Mouse (Mus musculus) MEL (cell line): ENCODE results near the gene Hdgfl2. TPM values are rescaled to one million over a fixed set of nuclear protein-coding genes. Genes with fewer than 3 reads are reported as not detected.

ENCODE experiments used
- DNase-seq: peaks from one replicate; pipeline ENCODE4 v3.0.0; 2011; ENCODE audit warnings: low read depth, low spot score
- H3K27ac ChIP-seq: 2 replicates; pipeline ENCODE4 v1.5.1; 2012; ENCODE audit warnings: low read depth, mild to moderate bottlenecking, control low read depth, low read length, moderate library complexity; ENCODE audit not compliant: control insufficient read depth
- H3K27me3 ChIP-seq, 2 experiments: fragments of 150-350 bp in 1 of 2; sonication (generic) in 1 of 2; 2 replicates each; pipeline ENCODE4 v1.6.1; 2012; ENCODE audit warnings: low read length in 2 of 2, mild to moderate bottlenecking in 2 of 2, improper control_type of control experiment in 1 of 2, moderate library complexity in 1 of 2; ENCODE audit not compliant: insufficient read depth in 2 of 2, control insufficient read depth in 1 of 2
- H3K36me3 ChIP-seq, 2 experiments: 2 replicates each; pipeline ENCODE4 v1.6.1; 2012 to 2014; ENCODE audit warnings: low read length in 2 of 2, improper control_type of control experiment in 1 of 2, inconsistent platforms in 1 of 2, mild to moderate bottlenecking in 1 of 2; ENCODE audit not compliant: insufficient read depth in 2 of 2, control insufficient read depth in 1 of 2
- H3K4me1 ChIP-seq, 2 experiments: fragments of 150-350 bp in 1 of 2; sonication (generic) in 1 of 2; 2 replicates each; pipeline ENCODE4 v1.6.1; 2012; ENCODE audit warnings: low read length in 2 of 2, improper control_type of control experiment in 1 of 2, mild to moderate bottlenecking in 1 of 2; ENCODE audit not compliant: insufficient read depth in 2 of 2, control insufficient read depth in 1 of 2
- H3K4me3 ChIP-seq, 2 experiments: fragments of 150-350 bp in 1 of 2; sonication (generic) in 1 of 2; 2 replicates each; pipeline ENCODE4 v1.5.1; 2012; ENCODE audit warnings: low read depth in 2 of 2, low read length in 2 of 2, mild to moderate bottlenecking in 2 of 2, moderate library complexity in 2 of 2, control low read depth in 1 of 2, improper control_type of control experiment in 1 of 2; ENCODE audit not compliant: control insufficient read depth in 1 of 2, insufficient read depth in 1 of 2
- H3K79me2 ChIP-seq: 2 replicates; pipeline ENCODE4 v1.6.1; 2012; ENCODE audit warnings: mild to moderate bottlenecking, low read length, moderate library complexity; ENCODE audit not compliant: control insufficient read depth, poor library complexity, insufficient read depth
- H3K9ac ChIP-seq: 2 replicates; pipeline ENCODE4 v1.6.1; 2012; ENCODE audit warnings: low read depth, mild to moderate bottlenecking, control low read depth, low read length, moderate library complexity; ENCODE audit not compliant: control insufficient read depth, poor library complexity, severe bottlenecking
- H3K9me3 ChIP-seq: fragments of 150-350 bp; sonication (generic); replicated peaks from 2 replicates; pipeline ENCODE4 v1.6.1; 2012; ENCODE audit warnings: mild to moderate bottlenecking, low read length, improper control_type of control experiment, moderate library complexity; ENCODE audit not compliant: insufficient read depth
- BHLHE40 ChIP-seq: IDR thresholded peaks from 2 replicates; pipeline ENCODE4 v1.6.1; 2012; ENCODE audit warnings: low read depth, mild to moderate bottlenecking, inconsistent platforms, low read length, improper control_type of control experiment, borderline replicate concordance
- CHD2 ChIP-seq: IDR thresholded peaks from 2 replicates; pipeline ENCODE4 v1.6.1; 2011; ENCODE audit warnings: low read length, improper control_type of control experiment
- CTCF ChIP-seq, 3 experiments: IDR thresholded peaks in 2 of 3; conservative IDR thresholded peaks in 1 of 3; 2 replicates each; pipeline ENCODE4 v1.5.1; 2011 to 2012; ENCODE audit warnings: low read length in 3 of 3, low read depth in 2 of 3, mild to moderate bottlenecking in 2 of 3, improper control_type of control experiment in 1 of 3, inconsistent platforms in 1 of 3, mixed read lengths in 1 of 3, moderate library complexity in 1 of 3; ENCODE audit not compliant: control insufficient read depth in 1 of 3, insufficient read depth in 1 of 3, poor library complexity in 1 of 3, severe bottlenecking in 1 of 3
- ELF1 ChIP-seq: IDR thresholded peaks from 2 replicates; pipeline ENCODE4 v1.6.1; 2014; ENCODE audit warnings: low read depth, mild to moderate bottlenecking, inconsistent platforms, low read length, improper control_type of control experiment, moderate library complexity
- GABPA ChIP-seq: IDR thresholded peaks from 2 replicates; pipeline ENCODE4 v1.6.1; 2012; ENCODE audit warnings: low read depth, mild to moderate bottlenecking, inconsistent platforms, low read length, improper control_type of control experiment, moderate library complexity
- GATA1 ChIP-seq: IDR thresholded peaks from 2 replicates; pipeline ENCODE4 v1.6.1; 2011; ENCODE audit warnings: low read depth, low read length, improper control_type of control experiment
- HCFC1 ChIP-seq: IDR thresholded peaks from 2 replicates; pipeline ENCODE4 v1.6.1; 2012; ENCODE audit warnings: low read depth, mild to moderate bottlenecking, inconsistent platforms, low read length, improper control_type of control experiment, moderate library complexity
- KAT2A ChIP-seq: conservative IDR thresholded peaks from 2 replicates; pipeline ENCODE4 v1.6.1; 2012; ENCODE audit warnings: low read depth, low read length, improper control_type of control experiment, inconsistent platforms
- MAFK ChIP-seq: IDR thresholded peaks from 2 replicates; pipeline ENCODE4 v1.6.1; 2011; ENCODE audit warnings: low read depth, mild to moderate bottlenecking, low read length, improper control_type of control experiment, borderline replicate concordance
- MYC ChIP-seq: IDR thresholded peaks from 2 replicates; pipeline ENCODE4 v1.6.1; 2011; ENCODE audit warnings: low read depth, mild to moderate bottlenecking, low read length, improper control_type of control experiment, moderate library complexity
- NELFE ChIP-seq: IDR thresholded peaks from 2 replicates; pipeline ENCODE4 v1.6.1; 2011; ENCODE audit warnings: low read depth, low read length, improper control_type of control experiment
- POLR2AphosphoS5 ChIP-seq: IDR thresholded peaks from 2 replicates; pipeline ENCODE4 v1.6.1; 2012; ENCODE audit warnings: low read depth, borderline replicate concordance, mild to moderate bottlenecking, inconsistent platforms, low read length, moderate library complexity, mixed read lengths
- RAD21 ChIP-seq: IDR thresholded peaks from 2 replicates; pipeline ENCODE4 v1.6.1; 2011; ENCODE audit warnings: mild to moderate bottlenecking, low read depth, low read length, improper control_type of control experiment
- SMC3 ChIP-seq: IDR thresholded peaks from 2 replicates; pipeline ENCODE4 v1.6.1; 2011; ENCODE audit warnings: low read depth, low read length, improper control_type of control experiment
- TBP ChIP-seq: IDR thresholded peaks from 2 replicates; pipeline ENCODE4 v1.8.0; 2011; ENCODE audit warnings: low read depth, low read length, improper control_type of control experiment
- TCF12 ChIP-seq: IDR thresholded peaks from 2 replicates; pipeline ENCODE4 v1.6.1; 2014; ENCODE audit warnings: low read depth, mild to moderate bottlenecking, inconsistent platforms, low read length, improper control_type of control experiment, moderate library complexity
- USF1 ChIP-seq: IDR thresholded peaks from 2 replicates; pipeline ENCODE4 v1.6.1; 2014; ENCODE audit warnings: low read depth, mild to moderate bottlenecking, inconsistent platforms, low read length, improper control_type of control experiment, moderate library complexity
- ZKSCAN1 ChIP-seq: IDR thresholded peaks from 2 replicates; pipeline ENCODE4 v1.6.1; 2012; ENCODE audit warnings: low read depth, mild to moderate bottlenecking, inconsistent platforms, low read length, improper control_type of control experiment, moderate library complexity
- ZMIZ1 ChIP-seq: IDR thresholded peaks from 2 replicates; pipeline ENCODE4 v1.6.1; 2012; ENCODE audit warnings: low read depth, mild to moderate bottlenecking, inconsistent platforms, low read length, improper control_type of control experiment, moderate library complexity
- ZNF384 ChIP-seq: IDR thresholded peaks from 2 replicates; pipeline ENCODE4 v1.6.1; 2012; ENCODE audit warnings: low read depth, mild to moderate bottlenecking, inconsistent platforms, low read length, improper control_type of control experiment
- polyA plus RNA-seq, 2 experiments: library from polyadenylated mRNA; stranded (reverse) in 1 of 2; unstranded in 1 of 2; fragments of >175 nt in 1 of 2; fragments of >200 nt in 1 of 2; gene quantifications; 2 replicates each; pipeline versions ENCODE4 v1.2.1 to v1.2.4; 2012; ENCODE audit warnings: low replicate concordance in 2 of 2, low read depth in 1 of 2; ENCODE audit not compliant: insufficient read length in 2 of 2, insufficient read depth in 1 of 2, missing spikeins in 1 of 2
- total RNA-seq: library from RNA; depleted of rRNA; stranded (reverse); fragments of 300-350 nt; gene quantifications from 2 replicates; pipeline ENCODE4 v1.2.3, GENCODE M21; 2012

Hdgfl2 gene
- total and polyA plus RNA-seq, 3 experiments = 71.9 to 132 TPM; not detected in 1

- TF ChIP-seq MAFK (no peak), BHLHE40 (no peak), MYC (no peak), USF1 (no peak), GATA1 (no peak), HCFC1 (no peak), CHD2 (no peak), NELFE (no peak), TCF12 (no peak), RAD21 (no peak), ZMIZ1 (no peak), GABPA (no peak), KAT2A (no peak), ELF1 (no peak), POLR2AphosphoS5 (no peak)
- H3K4me3 ChIP-seq = no peak overlapping the region
- no peaks in the 10 kb centered on the region for H3K79me2 ChIP-seq
- H3K9ac ChIP-seq = no peak overlapping the region
- no peaks in the 10 kb centered on the region for H3K9me3 ChIP-seq
- H3K27me3 ChIP-seq = no peaks in the 10 kb centered on the region
- no peak overlapping the region for H3K27ac ChIP-seq
- H3K4me1 ChIP-seq = no peaks in the 10 kb centered on the region
- DNase-seq = no peak
- no peaks in the 10 kb centered on the region for H3K36me3 ChIP-seq
Observed at GRCm38 (mm10) chr17:56123681-56124340, 44.4 kb downstream of the Hdgfl2 start.

DNA sequence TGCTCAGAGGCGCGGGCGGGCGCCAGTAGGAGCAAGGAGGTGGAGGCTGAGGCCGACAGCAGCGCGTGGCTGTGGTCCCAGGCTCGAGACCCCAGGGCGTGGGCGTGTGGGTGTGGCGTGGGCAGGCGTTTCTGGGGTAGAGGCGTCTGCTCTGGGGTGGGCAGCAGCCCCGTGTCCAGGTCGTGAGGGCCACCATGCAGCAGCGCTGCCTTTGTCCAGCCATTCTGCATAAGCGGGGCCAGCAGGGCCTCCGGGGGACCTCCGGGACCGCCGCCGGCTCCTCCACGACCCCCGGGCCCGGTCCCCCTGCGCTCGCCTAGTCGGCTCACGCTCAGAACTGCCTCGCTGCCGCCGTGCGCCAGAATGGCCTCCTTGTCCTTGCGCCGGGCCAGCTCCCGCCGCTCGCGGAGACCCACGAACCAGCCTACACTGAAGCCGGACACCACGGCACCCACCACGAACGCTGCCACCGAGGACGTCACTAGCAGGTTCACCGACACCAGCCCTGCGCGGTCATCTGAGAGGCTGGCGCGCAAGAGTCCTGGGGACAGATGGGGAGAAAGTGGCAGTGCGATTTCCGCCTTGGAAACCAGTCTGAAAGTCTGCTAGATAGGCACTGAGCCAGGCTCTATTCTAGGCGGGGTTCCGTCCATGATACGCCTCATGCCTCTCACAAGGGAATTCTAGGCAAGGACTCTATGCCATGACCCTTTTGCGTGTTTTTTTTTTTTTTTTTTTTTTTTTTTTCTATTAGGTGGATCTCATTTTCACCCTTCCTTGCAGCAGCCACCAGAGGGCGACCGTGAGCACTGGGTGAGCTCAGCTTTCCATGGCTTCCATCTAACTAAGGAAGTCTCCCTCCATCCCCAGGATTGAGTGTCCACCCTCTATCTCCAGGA is 45.2 kb downstream of the Hdgfl2 start:
- no peaks in the 10 kb centered on the region for H3K9me3 ChIP-seq
- no peak overlapping the region for H3K9ac ChIP-seq
- H3K4me1 ChIP-seq = no peaks in the 10 kb centered on the region
- no peak overlapping the region for H3K4me3 ChIP-seq
- H3K36me3 ChIP-seq = no peaks in the 10 kb centered on the region
- no peak for TF ChIP-seq TBP
- peak; percentile 96 for TF ChIP-seq ZNF384
- peak; percentile 54 for TF ChIP-seq SMC3
- peak; percentile 67 to 83 (median 82) for TF ChIP-seq CTCF (IDR thresholded peaks at IDR 0.05 in 2 of 3, conservative IDR thresholded peaks at IDR 0.05 in 1 of 3; ENCODE audit: control insufficient read depth in 1 of 3, insufficient read depth in 1 of 3, low read depth in 2 of 3, low read length in 3 of 3, poor library complexity in 1 of 3, severe bottlenecking in 1 of 3)
- no peak for TF ChIP-seq ZKSCAN1
- TF ChIP-seq USF1 = no peak
- peak; percentile 17 for TF ChIP-seq RAD21
- peak; percentile 66 for DNase-seq
- no peaks in the 10 kb centered on the region for H3K79me2 ChIP-seq
- H3K27ac ChIP-seq = no peak overlapping the region
- no peaks in the 10 kb centered on the region for H3K27me3 ChIP-seq
